Mouse (Mus musculus) E14TG2a.4 (cell line): ENCODE measurements around the gene 4931409K22Rik.

Source experiments
- H3K27me3 ChIP-seq: 2 replicates; pipeline ENCODE4 v1.6.1; 2014; ENCODE audit warnings: low read length, control low read depth; ENCODE audit not compliant: insufficient read depth
- H3K36me3 ChIP-seq: 2 replicates; pipeline ENCODE4 v1.6.1; 2014; ENCODE audit warnings: low read length, control low read depth; ENCODE audit not compliant: insufficient read depth
- H3K4me1 ChIP-seq: replicated peaks from 2 replicates; pipeline ENCODE4 v1.6.1; 2014; ENCODE audit warnings: low read depth, low read length, control low read depth
- H3K4me3 ChIP-seq: replicated peaks from 2 replicates; pipeline ENCODE4 v1.5.1; 2014; ENCODE audit warnings: mild to moderate bottlenecking, low read length
- H3K9me3 ChIP-seq: 2 replicates; pipeline ENCODE4 v1.6.1; 2014; ENCODE audit warnings: low read length, control low read depth
- CTCF ChIP-seq: conservative IDR thresholded peaks from 2 replicates; pipeline ENCODE4 v1.5.1; 2014; ENCODE audit warnings: low read length
- NANOG ChIP-seq: IDR thresholded peaks from 2 replicates; pipeline ENCODE4 v1.6.1; 2014; ENCODE audit warnings: borderline replicate concordance, low read length, mixed read lengths
- POU5F1 ChIP-seq: IDR thresholded peaks from 2 replicates; pipeline ENCODE4 v1.6.1; 2014; ENCODE audit warnings: low read length, borderline replicate concordance

4931409K22Rik gene

DNA sequence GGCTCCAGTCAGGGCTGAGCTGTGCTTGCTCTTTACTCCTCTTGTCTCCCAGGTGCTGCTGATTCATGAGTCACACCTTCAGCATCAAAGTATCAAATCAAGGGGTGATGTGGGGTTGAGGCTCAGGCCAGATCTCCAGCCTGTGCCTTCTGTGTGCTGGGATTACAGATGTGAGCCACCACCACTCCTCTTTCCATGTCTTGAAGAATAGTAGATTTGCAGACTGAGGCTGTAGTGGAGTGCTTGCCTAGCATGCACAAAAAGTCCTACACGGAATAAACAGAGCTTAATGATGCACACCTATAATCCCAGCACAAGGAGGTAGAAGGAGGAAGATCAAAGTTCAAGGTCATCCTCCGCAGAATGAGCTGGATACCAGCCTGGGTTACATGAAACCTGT, at the start of gene 4931409K22Rik:
4931409K22Rik (minus strand) TSS at position 101 of the 400 bp plus-strand sequence.
- Histone ChIP-seq H3K4me1 (peaks cover 27% of the 10 kb centered on the region), H3K27me3 (peaks cover 29% of the 10 kb centered on the region), H3K4me3 (no peak within 1 kb of the TSS), H3K36me3 (no peaks in the 10 kb centered on the region), H3K9me3 (no peaks in the 10 kb centered on the region)
- no peak for TF ChIP-seq NANOG
- no peak for TF ChIP-seq CTCF
- TF ChIP-seq POU5F1: no peak

DNA sequence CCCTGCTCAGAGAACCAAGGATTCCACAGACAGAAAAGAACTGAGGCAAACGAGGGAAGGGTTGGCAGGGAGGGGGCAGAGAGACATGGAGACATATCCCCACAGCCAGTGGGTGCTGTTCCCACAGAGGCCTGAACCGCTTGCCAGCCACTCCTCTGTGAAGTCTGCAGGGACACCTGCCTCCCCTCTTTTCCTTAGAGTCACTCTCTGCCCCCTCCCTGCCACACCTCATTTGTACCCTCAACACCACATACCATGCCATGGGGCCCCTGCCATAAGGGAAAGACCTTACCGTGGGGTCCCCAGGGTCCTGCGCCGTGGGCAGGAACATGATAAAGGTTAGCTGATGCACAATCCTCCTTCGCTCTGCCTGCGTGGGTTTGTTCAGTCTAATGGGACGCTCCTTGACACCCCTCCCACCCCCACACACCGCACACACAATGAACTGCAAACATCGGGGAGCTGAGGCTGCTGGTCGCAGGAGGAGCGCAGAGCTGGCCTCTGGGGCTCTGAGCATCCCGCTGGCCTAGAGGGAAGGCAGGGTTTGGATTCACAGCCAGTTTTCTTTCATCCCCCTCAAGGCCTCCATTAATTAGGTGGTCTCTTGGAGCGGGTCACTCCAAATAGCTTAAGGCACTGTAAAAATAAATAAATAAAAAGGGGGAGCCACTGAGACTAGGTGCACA, 49.5 kb upstream of the 4931409K22Rik start:
- TF ChIP-seq POU5F1: no peak
- no peak for TF ChIP-seq CTCF
- TF ChIP-seq NANOG: no peak
- Histone ChIP-seq H3K36me3 (no peaks in the 10 kb centered on the region), H3K9me3 (no peaks in the 10 kb centered on the region), H3K4me1 (peaks cover 48% of the 10 kb centered on the region), H3K4me3 (peak overlapping the region; percentile 26; the same call in 1 of the 2 replicates), H3K27me3 (peaks cover 72% of the 10 kb centered on the region)

DNA sequence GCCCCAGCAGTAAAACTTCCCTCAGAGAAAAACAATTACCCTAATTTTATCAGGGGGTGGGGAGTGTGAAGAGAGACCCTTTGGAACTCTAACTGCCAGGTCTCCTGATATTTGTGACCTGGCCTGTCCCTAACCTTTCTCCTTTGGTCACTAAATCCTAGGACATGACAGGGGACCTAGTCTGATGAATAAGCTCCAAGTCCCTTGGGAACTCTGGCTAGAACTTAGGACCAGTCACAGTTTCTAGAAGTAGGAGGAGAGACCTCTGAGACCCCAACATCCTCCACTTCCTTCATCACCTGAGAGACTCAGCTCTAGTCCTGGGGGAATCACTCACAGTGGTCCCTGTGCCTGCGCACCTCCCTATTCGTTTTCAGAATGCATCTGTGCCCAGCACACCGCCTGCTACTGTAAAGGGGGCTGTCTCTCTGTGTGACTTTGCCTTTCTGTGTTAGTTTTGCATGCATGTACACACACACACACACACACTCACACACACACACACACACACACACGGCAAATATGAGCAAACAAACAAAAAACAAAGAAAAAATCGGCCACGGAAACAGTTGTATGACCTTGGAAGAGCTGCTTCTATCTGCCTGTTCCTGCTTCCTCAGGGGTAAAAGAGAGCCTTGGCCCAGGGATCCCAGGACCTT, 48.8 kb upstream of the 4931409K22Rik start:
- Histone ChIP-seq H3K36me3 (no peaks in the 10 kb centered on the region), H3K27me3 (peaks cover 78% of the 10 kb centered on the region), H3K9me3 (no peaks in the 10 kb centered on the region), H3K4me1 (peaks cover 55% of the 10 kb centered on the region), H3K4me3 (peak overlapping the region; percentile 76)
- TF ChIP-seq NANOG (no peak), CTCF (no peak), POU5F1 (no peak)

- peaks cover 60% of the 10 kb centered on the region for H3K4me1 ChIP-seq
- TF ChIP-seq NANOG (no peak), POU5F1 (no peak), CTCF (no peak)
These were observed 48.1 kb upstream of the 4931409K22Rik start for GRCm38 (mm10) chr5:24604656-24605100.

GRCm38 (mm10) chr5:24604080-24604655, 47.6 kb upstream of the 4931409K22Rik start:
- H3K36me3 ChIP-seq: no peaks in the 10 kb centered on the region
- H3K27me3 ChIP-seq: peaks cover 89% of the 10 kb centered on the region
- no peak for TF ChIP-seq CTCF
- TF ChIP-seq POU5F1: no peak
- no peak for TF ChIP-seq NANOG
- H3K4me3 ChIP-seq: peak overlapping the region; percentile 76
- peaks cover 66% of the 10 kb centered on the region for H3K4me1 ChIP-seq
- no peaks in the 10 kb centered on the region for H3K9me3 ChIP-seq

More at GRCm38 (mm10) chr5:24604656-24605100, 48.1 kb upstream of the 4931409K22Rik start:
- Histone ChIP-seq H3K36me3 (no peaks in the 10 kb centered on the region), H3K27me3 (peaks cover 84% of the 10 kb centered on the region), H3K9me3 (no peaks in the 10 kb centered on the region), H3K4me3 (peak overlapping the region; percentile 76)

DNA sequence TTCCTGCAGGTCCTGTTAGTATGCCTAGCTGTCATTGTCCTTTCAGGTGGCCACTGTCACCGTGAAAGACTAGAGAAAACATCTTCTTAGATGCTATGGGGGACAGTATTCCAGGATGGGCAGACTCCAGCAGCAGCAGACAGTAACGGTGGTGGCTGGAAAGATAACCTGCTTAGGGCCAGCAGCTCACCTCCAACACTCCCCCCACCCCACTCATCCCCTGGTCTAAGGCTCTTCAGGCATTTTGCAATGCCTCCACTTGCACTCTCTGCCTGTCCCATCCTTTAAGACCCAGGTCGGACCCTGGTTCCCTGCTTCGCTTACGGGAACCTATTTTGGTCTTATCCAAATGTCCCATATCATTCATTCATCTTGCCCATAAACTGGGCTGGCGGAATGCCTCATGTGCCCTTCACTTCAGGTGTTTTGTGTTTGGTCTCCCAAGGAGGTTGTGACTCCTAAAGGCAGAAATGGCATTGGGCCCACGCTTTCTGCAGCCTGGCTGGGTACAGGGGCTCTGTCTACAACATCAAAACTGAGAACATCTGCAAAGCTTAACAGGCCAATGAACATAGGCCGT, 46.9 kb upstream of the 4931409K22Rik start:
- H3K36me3 ChIP-seq: no peaks in the 10 kb centered on the region
- 0 out of 2 replicates have a peak overlapping the region, but pooled peaks have one; percentile 79 for H3K4me3 ChIP-seq
- H3K4me1 ChIP-seq: peaks cover 69% of the 10 kb centered on the region
- TF ChIP-seq CTCF (no peak), NANOG (no peak), POU5F1 (no peak)
- peaks cover 90% of the 10 kb centered on the region for H3K27me3 ChIP-seq
- no peaks in the 10 kb centered on the region for H3K9me3 ChIP-seq

GRCm38 (mm10) chr5:24602751-24603343, 46.2 kb upstream of the 4931409K22Rik start:
- peaks cover 92% of the 10 kb centered on the region for H3K27me3 ChIP-seq

More at GRCm38 (mm10) chr5:24602751-24603343, 46.2 kb upstream of the 4931409K22Rik start:
- Histone ChIP-seq H3K36me3 (no peaks in the 10 kb centered on the region), H3K4me3 (peak overlapping the region; percentile 79), H3K9me3 (no peaks in the 10 kb centered on the region), H3K4me1 (peaks cover 75% of the 10 kb centered on the region)
- TF ChIP-seq CTCF (no peak), POU5F1 (no peak), NANOG (no peak)
